Mouse (Mus musculus) A20 (cell line): ENCODE results near the gene Galr3.

ENCODE experiments used
- DNase-seq: peaks from one replicate; pipeline ENCODE4 v3.0.0-alpha.2; 2011; ENCODE audit warnings: low read depth, low spot score

The Galr3 gene

GRCm38 (mm10) chr15:79041585-79041984 is at the start of gene Galr3:
Galr3 (plus strand) TSS chr15:79041885.
- DNase-seq = no peak

- no peak for DNase-seq
These were observed 49.5 kb upstream of the Galr3 start for GRCm38 (mm10) chr15:78992235-78992634.

DNA sequence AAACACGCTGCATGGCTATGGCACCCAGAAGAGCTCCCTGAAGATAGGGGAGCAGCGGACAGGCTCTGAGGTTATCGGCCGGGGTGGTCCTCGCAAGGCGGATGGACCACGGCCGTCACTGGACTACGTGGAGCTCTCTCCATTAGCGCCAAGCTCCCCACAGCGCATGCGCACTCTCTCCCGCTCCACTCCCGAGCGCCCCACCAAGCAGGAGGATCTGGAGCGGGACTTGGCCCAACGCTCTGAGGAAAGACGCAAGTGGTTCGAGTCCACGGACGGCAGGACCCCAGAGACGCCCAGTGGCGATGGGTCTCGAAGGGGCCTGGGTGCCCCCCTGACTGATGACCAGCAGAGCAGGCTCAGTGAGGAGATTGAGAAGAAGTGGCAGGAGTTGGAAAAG is 48.8 kb upstream of the Galr3 start:
- no peak for DNase-seq

DNA sequence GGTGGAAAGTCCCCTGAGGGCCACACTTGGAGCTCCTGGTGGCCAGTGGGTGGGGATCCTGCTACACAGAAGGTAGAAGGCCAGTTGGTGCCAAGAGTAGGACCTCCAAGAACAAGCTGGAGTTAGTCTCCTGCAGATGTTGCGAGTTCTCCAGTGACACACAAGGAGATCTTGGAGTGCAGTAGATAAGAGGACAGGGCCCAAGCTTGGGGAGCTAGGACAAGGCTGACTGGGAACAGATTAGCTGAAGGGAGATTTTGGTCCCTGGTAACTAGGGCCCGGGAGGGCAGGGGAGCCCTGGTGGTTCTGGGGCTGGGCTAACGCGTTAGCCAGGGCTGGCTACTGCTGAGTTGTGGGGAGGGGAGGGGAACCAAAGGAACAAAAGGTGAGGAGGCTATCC is 45.8 kb upstream of the Galr3 start:
- no peak for DNase-seq

GRCm38 (mm10) chr15:78996663-78997062 is 45.0 kb upstream of the Galr3 start:
- peak; percentile 21 for DNase-seq

- no peak for DNase-seq
These were observed 43.3 kb upstream of the Galr3 start for GRCm38 (mm10) chr15:78998348-78998747.

DNA sequence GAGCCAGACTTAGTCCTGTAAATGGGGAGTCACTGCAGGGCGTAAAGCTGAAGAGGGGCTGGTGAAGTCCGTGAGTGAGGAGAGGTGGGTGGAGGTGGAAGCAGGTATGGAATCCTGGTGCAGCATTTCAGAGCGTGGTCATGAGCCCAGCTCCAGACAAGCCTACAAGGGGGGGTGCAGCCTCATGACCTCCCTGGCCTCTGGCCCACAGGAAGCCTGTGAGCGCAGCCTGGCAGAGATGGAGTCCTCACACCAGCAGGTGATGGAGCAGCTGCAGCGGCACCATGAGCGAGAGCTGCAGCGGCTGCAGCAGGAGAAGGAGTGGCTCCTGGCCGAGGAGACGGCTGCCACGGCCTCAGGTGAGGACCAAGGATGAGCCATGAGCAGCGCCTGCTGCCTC is 42.1 kb upstream of the Galr3 start:
- no peak for DNase-seq

DNA sequence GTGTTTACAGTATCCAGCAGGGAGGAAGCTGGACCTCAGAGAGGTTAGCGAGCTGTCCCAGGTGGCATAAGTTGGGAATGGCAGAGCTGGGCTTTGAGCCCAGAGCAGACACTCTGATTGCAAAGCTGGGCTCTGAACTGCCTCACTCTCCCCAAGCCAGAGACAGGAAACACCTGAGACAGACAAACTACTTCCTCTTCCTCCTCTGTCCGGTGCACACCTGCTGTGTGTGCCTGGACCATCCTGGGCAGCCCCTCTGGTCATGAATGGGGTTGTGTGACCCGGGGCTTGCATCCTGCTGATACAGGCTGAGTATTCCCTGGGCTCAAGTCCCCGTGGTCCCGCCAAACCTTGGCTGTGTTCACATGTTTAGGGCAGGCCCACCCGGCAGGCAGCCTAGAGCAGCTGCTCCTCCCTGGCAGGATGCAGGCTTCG is 41.3 kb upstream of the Galr3 start:
- DNase-seq = peak; percentile 74

DNA sequence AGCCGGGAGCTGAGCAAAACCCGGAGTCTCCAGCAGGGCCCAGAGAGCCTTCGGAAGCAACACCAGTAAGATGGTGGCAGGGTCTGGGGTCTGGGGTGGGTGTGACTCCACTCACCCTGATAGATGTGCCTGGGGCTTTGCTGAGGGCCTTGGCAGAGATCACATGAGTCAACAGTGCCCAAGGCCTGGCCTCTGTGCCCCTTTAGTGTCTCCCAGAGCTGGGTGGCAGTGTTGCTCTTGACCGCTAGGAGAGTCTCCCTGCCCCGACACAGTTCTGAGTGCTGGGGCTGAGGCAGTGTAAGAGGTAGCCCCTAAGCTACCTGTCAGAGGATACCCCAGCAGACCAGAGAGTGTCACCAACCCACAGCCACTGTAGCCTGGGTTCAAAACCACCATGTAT is 40.1 kb upstream of the Galr3 start:
- no peak for DNase-seq

- no peak for DNase-seq
These were observed 39.6 kb upstream of the Galr3 start for GRCm38 (mm10) chr15:79002036-79002435.

DNA sequence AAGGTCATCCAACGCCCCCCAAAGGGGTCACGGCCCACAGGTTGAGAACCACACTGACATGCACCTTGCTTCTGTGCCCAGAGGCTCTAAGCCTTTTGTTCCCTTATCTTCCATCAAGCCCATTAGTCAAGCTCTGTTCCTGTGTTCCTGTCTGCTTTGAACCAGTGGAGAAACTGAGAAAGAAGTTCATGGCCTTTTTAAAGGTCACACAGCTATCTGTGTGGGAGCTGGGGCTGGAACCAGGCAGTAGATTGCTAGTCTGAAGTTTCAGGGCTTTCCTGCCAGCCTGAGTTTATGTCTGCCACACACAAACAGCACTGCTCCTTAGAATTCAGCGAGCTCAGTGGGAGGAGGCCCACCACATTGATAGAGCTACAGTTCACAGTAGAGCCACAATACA is 38.6 kb upstream of the Galr3 start:
- DNase-seq = no peak

DNA sequence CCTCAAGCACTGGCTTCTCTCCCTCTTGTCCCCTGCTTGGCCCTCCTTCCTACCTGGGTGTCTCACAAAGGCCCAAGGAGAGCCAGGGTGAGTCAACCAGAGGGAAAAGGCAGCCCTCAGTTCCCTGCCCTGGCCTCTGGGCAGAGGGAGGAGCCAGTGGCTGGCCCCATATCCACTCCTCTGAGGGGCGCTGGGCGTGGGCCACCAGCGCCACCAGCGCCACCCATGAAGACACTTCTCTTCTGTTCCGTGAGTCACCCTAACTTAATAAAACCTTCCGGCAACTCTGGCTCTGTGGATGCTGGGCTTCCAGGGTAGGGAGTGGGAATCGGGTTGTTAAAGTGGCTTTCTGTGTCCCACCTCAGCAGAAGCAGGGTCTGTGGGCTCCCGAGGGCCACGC is 36.1 kb upstream of the Galr3 start:
- DNase-seq = no peak

- peak; percentile 37 for DNase-seq
These were observed 35.0 kb upstream of the Galr3 start for GRCm38 (mm10) chr15:79006638-79007037.

GRCm38 (mm10) chr15:79007059-79007458 is 34.6 kb upstream of the Galr3 start:
- no peak for DNase-seq

- DNase-seq = peak; percentile 43
These were observed 33.8 kb upstream of the Galr3 start for GRCm38 (mm10) chr15:79007836-79008235.

DNA sequence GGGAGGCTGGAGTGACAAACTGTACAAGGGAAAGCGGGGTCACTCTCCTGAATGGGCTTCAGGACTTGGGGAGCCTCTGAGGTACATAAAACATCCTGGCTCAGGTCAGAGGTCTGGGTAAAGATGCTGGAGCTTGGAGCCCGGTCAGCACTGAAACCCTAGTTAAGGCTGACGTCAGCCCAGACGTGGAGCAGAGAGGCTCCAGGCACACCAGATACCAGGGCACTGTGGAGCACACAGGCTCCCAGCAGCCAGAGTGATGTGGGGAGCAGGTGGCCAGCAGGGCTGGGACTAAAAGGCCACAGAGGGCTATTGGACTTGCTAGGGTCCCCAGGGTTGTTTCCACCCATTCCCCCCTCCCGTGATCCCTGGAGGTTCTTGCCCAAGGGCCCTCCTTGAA is 32.0 kb upstream of the Galr3 start:
- no peak for DNase-seq

GRCm38 (mm10) chr15:79011550-79011949 is 30.1 kb upstream of the Galr3 start:
- DNase-seq = no peak

DNA sequence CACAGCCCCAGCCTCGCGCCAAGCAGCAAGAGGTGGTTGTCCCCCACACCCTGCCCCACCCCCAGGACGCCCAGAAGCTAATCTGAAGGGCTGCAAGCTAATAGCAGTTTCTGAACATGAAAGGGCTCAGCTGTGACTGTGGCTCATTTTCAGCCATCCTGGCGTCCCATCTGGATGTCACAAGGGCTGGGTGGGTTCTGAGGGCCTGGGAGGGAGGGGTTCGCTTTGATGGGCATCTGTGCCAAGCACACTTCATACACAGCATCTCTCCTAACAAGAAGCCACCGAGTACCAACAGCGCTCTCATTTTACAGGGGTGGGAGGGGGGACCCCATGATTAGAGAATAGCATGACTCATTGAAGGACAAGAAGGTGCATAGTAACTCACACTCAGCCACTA is 28.3 kb upstream of the Galr3 start:
- DNase-seq = no peak

- no peak for DNase-seq
These were observed 23.5 kb upstream of the Galr3 start for GRCm38 (mm10) chr15:79018191-79018590.

GRCm38 (mm10) chr15:79018886-79019285 is 22.8 kb upstream of the Galr3 start:
- no peak for DNase-seq

GRCm38 (mm10) chr15:79022671-79023230 is 18.9 kb upstream of the Galr3 start:
- no peak for DNase-seq

DNA sequence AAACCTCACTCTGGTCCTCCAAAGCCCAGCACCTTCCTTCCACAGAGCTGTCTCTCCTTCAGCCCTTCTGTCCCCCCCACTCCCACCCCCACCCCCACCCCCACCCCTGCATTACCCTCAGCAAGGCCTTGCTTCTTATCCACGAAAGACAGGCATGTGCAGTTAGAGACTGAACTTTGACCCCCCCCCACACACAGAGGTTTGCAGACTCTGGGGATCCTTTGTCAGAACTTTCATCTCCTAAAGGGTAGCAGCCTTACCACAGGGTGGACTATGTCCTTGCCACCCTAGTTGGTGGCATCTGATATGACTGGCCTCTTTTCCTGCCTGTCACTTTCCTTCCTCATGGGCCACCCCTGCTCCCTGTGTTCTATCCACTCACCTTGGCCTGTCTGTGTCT is 18.3 kb upstream of the Galr3 start:
- no peak for DNase-seq

GRCm38 (mm10) chr15:79025687-79026308 is 15.9 kb upstream of the Galr3 start:
- no peak for DNase-seq
